Mouse (Mus musculus): ENCODE measurements at regions not wholly inside any gene's neighbourhood (a gene's known extent, or its start where the extent isn't known, plus 50 kb on each side); places are given as distances from the start of the nearest gene placed in this dataset.

GRCm38 (mm10) chr5:52092273-52092672 is 98.0 kb downstream of the Dhx15 start:
- WGBS, result 95% methylated on average over 4 of the region's 4 CpGs
- Histone ChIP-seq H3K27me3 (no peaks in the 10 kb centered on the region), H3K4me3 (no peak overlapping the region)

DNA sequence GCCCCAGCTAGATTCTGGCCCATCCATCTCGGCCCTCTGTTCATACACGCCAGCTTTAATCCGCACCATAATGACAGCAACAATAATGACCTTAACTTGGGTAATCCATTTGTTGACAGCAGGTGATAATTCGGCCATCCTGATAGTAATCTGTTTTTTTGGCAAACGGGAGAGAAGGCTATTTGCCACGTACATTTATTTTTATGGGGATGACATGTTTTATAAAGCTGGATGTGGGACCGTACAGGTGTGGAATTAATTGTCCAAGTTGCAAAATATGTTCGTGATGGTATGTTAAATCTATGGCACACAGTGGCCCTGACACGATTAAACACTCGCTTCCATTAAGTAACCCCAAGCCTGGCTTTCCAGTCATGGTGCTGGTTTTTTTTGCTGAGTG is 102.2 kb downstream of the Dhx15 start:
- Histone ChIP-seq H3K4me2 (replicated peaks) (no peak overlapping the region), H3K4me3 (no peak overlapping the region), H3K9me3 (no peaks in the 10 kb centered on the region), H3K27me3 (no peaks in the 10 kb centered on the region), H3K27ac (replicated peaks) (no peak overlapping the region), H3K36me3 (no peaks in the 10 kb centered on the region), H3K9ac (replicated peaks) (no peak overlapping the region), H3K4me1 (no peaks in the 10 kb centered on the region)
- 71% methylated on average over 10 of the region's 10 CpGs for WGBS
- no peak for ATAC-seq (replicated peaks)

More at GRCm38 (mm10) chr5:52092273-52092672, 98.0 kb downstream of the Dhx15 start:
- H3K9me3 ChIP-seq, result no peaks in the 10 kb centered on the region
- no peak overlapping the region for H3K9ac ChIP-seq (replicated peaks)
- H3K36me3 ChIP-seq, result no peaks in the 10 kb centered on the region
- H3K27ac ChIP-seq (replicated peaks), result no peak overlapping the region
- H3K4me1 ChIP-seq, result no peaks in the 10 kb centered on the region
- H3K4me2 ChIP-seq (replicated peaks), result no peak overlapping the region
- no peak for ATAC-seq (replicated peaks)

- Histone ChIP-seq H3K27ac (replicated peaks) (no peak overlapping the region), H3K4me2 (replicated peaks) (no peak overlapping the region), H3K4me1 (no peaks in the 10 kb centered on the region), H3K9me3 (no peaks in the 10 kb centered on the region), H3K9ac (replicated peaks) (no peak overlapping the region), H3K4me3 (no peak overlapping the region), H3K36me3 (no peaks in the 10 kb centered on the region), H3K27me3 (no peaks in the 10 kb centered on the region)
- no peak for ATAC-seq (replicated peaks)
- 56% methylated on average over 7 of the region's 7 CpGs for whole genome bisulfite sequencing
Observed at GRCm38 (mm10) chr5:52086766-52087429, 103.4 kb downstream of the Dhx15 start.

DNA sequence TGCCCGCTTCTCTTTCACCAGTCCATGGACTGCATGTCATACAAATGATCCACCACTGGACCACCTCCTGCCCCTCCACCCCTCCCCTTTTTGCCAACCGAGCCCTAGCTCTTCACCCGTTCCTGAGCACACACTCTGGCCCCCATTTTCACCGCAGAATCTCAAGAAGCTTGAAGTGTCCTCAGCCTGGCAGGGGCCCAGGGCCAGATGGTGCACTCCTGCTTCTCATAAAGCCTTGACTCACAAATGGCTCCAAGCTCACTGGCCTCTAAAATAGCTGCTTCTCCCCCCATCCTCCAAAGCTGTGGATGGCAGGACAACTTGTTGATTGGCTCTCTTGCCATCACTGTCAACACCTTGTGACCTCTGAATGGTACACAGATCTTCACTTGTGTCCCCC is 110.0 kb downstream of the Dhx15 start:
- WGBS, result 74% methylated on average over 4 of the region's 4 CpGs
- no peak for ATAC-seq (replicated peaks)
- Histone ChIP-seq H3K27me3 (no peaks in the 10 kb centered on the region), H3K9ac (replicated peaks) (no peak overlapping the region), H3K4me1 (no peaks in the 10 kb centered on the region), H3K4me2 (replicated peaks) (no peak overlapping the region), H3K9me3 (no peaks in the 10 kb centered on the region), H3K27ac (replicated peaks) (no peak overlapping the region), H3K36me3 (no peaks in the 10 kb centered on the region), H3K4me3 (no peak overlapping the region)

GRCm38 (mm10) chr5:52077696-52078095 is 112.6 kb downstream of the Dhx15 start:
- Histone ChIP-seq H3K27me3 (no peaks in the 10 kb centered on the region), H3K36me3 (no peaks in the 10 kb centered on the region), H3K9ac (replicated peaks) (no peak overlapping the region), H3K4me1 (no peaks in the 10 kb centered on the region), H3K4me2 (replicated peaks) (no peak overlapping the region), H3K27ac (replicated peaks) (no peak overlapping the region), H3K4me3 (no peak overlapping the region), H3K9me3 (no peaks in the 10 kb centered on the region)
- 87% methylated on average over 3 of the region's 3 CpGs for WGBS
- ATAC-seq (replicated peaks), result no peak

- 89% methylated on average over 2 of the region's 2 CpGs for WGBS
- no peak for ATAC-seq (replicated peaks)
Observed at GRCm38 (mm10) chr5:52075096-52075495, 115.2 kb downstream of the Dhx15 start.

GRCm38 (mm10) chr5:52064804-52065451 is 125.4 kb downstream of the Dhx15 start:
- Histone ChIP-seq H3K36me3 (no peaks in the 10 kb centered on the region), H3K27ac (replicated peaks) (no peak overlapping the region), H3K4me3 (no peak overlapping the region), H3K4me1 (peaks cover 4% of the 10 kb centered on the region; the same call in 1 of the 2 replicates), H3K9me3 (no peaks in the 10 kb centered on the region), H3K4me2 (replicated peaks) (no peak overlapping the region), H3K27me3 (no peaks in the 10 kb centered on the region), H3K9ac (replicated peaks) (no peak overlapping the region)
- 35% methylated on average over 16 of the region's 16 CpGs for WGBS
- ATAC-seq (replicated peaks), result peak; percentile 93

More at GRCm38 (mm10) chr5:52075096-52075495, 115.2 kb downstream of the Dhx15 start:
- Histone ChIP-seq H3K36me3 (no peaks in the 10 kb centered on the region), H3K4me2 (replicated peaks) (no peak overlapping the region), H3K9ac (replicated peaks) (no peak overlapping the region), H3K27ac (replicated peaks) (no peak overlapping the region), H3K9me3 (no peaks in the 10 kb centered on the region), H3K27me3 (no peaks in the 10 kb centered on the region), H3K4me1 (no peaks in the 10 kb centered on the region), H3K4me3 (no peak overlapping the region)

- H3K9ac ChIP-seq (replicated peaks), result no peak overlapping the region
- no peaks in the 10 kb centered on the region for H3K9me3 ChIP-seq
- H3K27me3 ChIP-seq, result no peaks in the 10 kb centered on the region
- no peak overlapping the region for H3K4me2 ChIP-seq (replicated peaks)
- H3K4me3 ChIP-seq, result no peak overlapping the region
- H3K4me1 ChIP-seq, result peaks cover 4% of the 10 kb centered on the region; the same call in 1 of the 2 replicates
- 65% methylated on average over 4 of the region's 4 CpGs for WGBS
- no peaks in the 10 kb centered on the region for H3K36me3 ChIP-seq
- no peak for ATAC-seq (replicated peaks)
- no peak overlapping the region for H3K27ac ChIP-seq (replicated peaks)
Observed at GRCm38 (mm10) chr5:52062214-52062613, 128.1 kb downstream of the Dhx15 start.

- Histone ChIP-seq H3K4me1 (peaks cover 4% of the 10 kb centered on the region; the same call in 1 of the 2 replicates), H3K27ac (replicated peaks) (no peak overlapping the region), H3K36me3 (no peaks in the 10 kb centered on the region), H3K9ac (replicated peaks) (no peak overlapping the region), H3K27me3 (no peaks in the 10 kb centered on the region), H3K4me2 (replicated peaks) (no peak overlapping the region), H3K9me3 (no peaks in the 10 kb centered on the region), H3K4me3 (no peak overlapping the region)
- no peak for ATAC-seq (replicated peaks)
- WGBS, result 81% methylated on average over 6 of the region's 6 CpGs
Observed at GRCm38 (mm10) chr5:52061226-52061625, 129.1 kb downstream of the Dhx15 start.

DNA sequence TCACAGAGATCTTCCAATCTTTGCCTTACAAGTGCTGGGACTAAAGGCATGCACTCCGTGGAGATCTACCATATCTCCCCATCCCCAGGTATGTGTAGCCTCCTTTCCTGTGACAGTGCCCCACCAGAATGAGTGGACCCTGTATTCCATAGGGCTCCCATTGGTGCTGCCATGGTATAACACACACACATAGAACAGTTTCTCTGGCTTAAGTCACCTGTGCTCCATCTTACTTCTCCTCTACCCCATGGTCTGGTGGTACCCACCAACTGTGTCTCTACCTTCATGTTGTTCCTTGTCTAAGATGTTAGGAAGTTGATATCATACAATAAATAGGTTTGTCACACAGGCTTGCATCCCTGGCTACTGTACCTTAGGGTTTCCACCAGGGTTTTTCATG is 133.1 kb downstream of the Dhx15 start:
- H3K36me3 ChIP-seq, result no peaks in the 10 kb centered on the region
- H3K9me3 ChIP-seq, result no peaks in the 10 kb centered on the region
- H3K4me1 ChIP-seq, result no peaks in the 10 kb centered on the region
- no peak overlapping the region for H3K9ac ChIP-seq (replicated peaks)
- H3K27me3 ChIP-seq, result no peaks in the 10 kb centered on the region
- WGBS, result 88% methylated on average over 1 of the region's 1 CpGs
- no peak overlapping the region for H3K4me3 ChIP-seq
- no peak overlapping the region for H3K27ac ChIP-seq (replicated peaks)
- no peak for ATAC-seq (replicated peaks)
- H3K4me2 ChIP-seq (replicated peaks), result no peak overlapping the region

DNA sequence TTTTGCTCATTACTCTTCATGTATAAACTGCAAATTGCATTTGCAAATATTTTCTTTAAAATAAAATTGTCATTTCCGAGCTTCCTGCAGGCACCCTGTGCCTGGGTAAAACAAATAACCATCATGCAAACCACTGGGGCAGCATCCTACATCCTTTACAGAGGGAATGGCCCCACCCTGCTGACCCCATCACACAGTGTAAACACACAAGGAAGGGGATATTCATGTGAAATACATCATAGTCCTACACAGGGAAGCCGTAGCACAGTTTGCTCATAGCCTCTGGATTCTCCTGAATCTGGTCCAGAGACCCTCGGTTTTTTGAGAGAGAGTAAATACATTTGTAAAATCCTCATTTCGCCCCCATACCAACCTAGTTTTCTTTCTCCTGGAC is 138.2 kb downstream of the Dhx15 start:
- no peak overlapping the region for H3K27ac ChIP-seq (replicated peaks)
- H3K36me3 ChIP-seq, result no peaks in the 10 kb centered on the region
- H3K27me3 ChIP-seq, result no peaks in the 10 kb centered on the region
- no peak overlapping the region for H3K9ac ChIP-seq (replicated peaks)
- H3K4me2 ChIP-seq (replicated peaks), result no peak overlapping the region
- 62% methylated on average over 4 of the region's 4 CpGs for WGBS
- no peak overlapping the region for H3K4me3 ChIP-seq
- peak; percentile 69 for ATAC-seq (replicated peaks)
- peaks cover 9% of the 10 kb centered on the region; the same call in 1 of the 2 replicates for H3K4me1 ChIP-seq
- H3K9me3 ChIP-seq, result no peaks in the 10 kb centered on the region

GRCm38 (mm10) chr5:52051383-52052071 is 138.8 kb downstream of the Dhx15 start:
- Histone ChIP-seq H3K4me3 (no peak overlapping the region), H3K9ac (replicated peaks) (no peak overlapping the region), H3K27ac (replicated peaks) (no peak overlapping the region), H3K4me1 (peaks cover 9% of the 10 kb centered on the region; the same call in 1 of the 2 replicates), H3K9me3 (no peaks in the 10 kb centered on the region), H3K27me3 (no peaks in the 10 kb centered on the region), H3K4me2 (replicated peaks) (no peak overlapping the region), H3K36me3 (no peaks in the 10 kb centered on the region)
- ATAC-seq (replicated peaks), result peak; percentile 88
- WGBS, result 33% methylated on average over 10 of the region's 10 CpGs

Data from forebrain, embryonic 15.5 days (tissue).